Mouse (Mus musculus) limb, embryonic 13.5 days (tissue): ENCODE data around the gene Itm2c. TPM values are rescaled to one million over a fixed set of nuclear protein-coding genes. Genes with fewer than 3 reads are reported as not detected.

ENCODE experiments used
- ATAC-seq: fragments of 200-750 bp; cut with Nextera tagmentation; 2 replicates; pipeline ENCODE4 v1.8.0; 2017; ENCODE audit warnings: low read depth, moderate number of reproducible peaks, moderate TSS enrichment; ENCODE audit not compliant: low FRiP score
- H3K27ac ChIP-seq: fragments of 300-500 bp; sonication (generic); 2 replicates; pipeline ENCODE4 v1.5.1; 2015; ENCODE audit warnings: inconsistent platforms, mild to moderate bottlenecking, moderate library complexity
- H3K27me3 ChIP-seq: fragments of 300-500 bp; sonication (generic); 2 replicates; pipeline ENCODE4 v1.6.1; 2015; ENCODE audit warnings: mild to moderate bottlenecking, inconsistent platforms
- H3K36me3 ChIP-seq: fragments of 300-500 bp; sonication (generic); 2 replicates; pipeline ENCODE4 v1.6.1; 2015; ENCODE audit warnings: inconsistent platforms, mild to moderate bottlenecking, moderate library complexity
- H3K4me1 ChIP-seq: fragments of 300-500 bp; sonication (generic); 2 replicates; pipeline ENCODE4 v1.6.1; 2015; ENCODE audit warnings: inconsistent platforms
- H3K4me2 ChIP-seq: fragments of 300-500 bp; sonication (generic); replicated peaks from 2 replicates; pipeline ENCODE4 v1.6.1; 2015; ENCODE audit warnings: inconsistent platforms, mild to moderate bottlenecking, moderate library complexity
- H3K4me3 ChIP-seq: fragments of 300-500 bp; sonication (generic); 2 replicates; pipeline ENCODE4 v1.5.1; 2015; ENCODE audit warnings: moderate library complexity, mild to moderate bottlenecking, inconsistent platforms
- H3K9ac ChIP-seq: fragments of 300-500 bp; sonication (generic); 2 replicates; pipeline ENCODE4 v1.6.1; 2015; ENCODE audit warnings: mild to moderate bottlenecking, inconsistent platforms
- H3K9me3 ChIP-seq: fragments of 300-500 bp; sonication (generic); 2 replicates; pipeline ENCODE4 v1.6.1; 2016; ENCODE audit warnings: inconsistent platforms
- WGBS: fragments of 180-500 bp; shearing (Covaris S2); methylation state at CpG from one replicate; pipeline ENCODE4 v1.1.7; 2015; 5-methylcytosine and 5-hydroxymethylcytosine counted together
- polyA plus RNA-seq: library from polyadenylated mRNA; unstranded; fragments of >200 nt; fragmentation: Nextera tagmentation; extraction: Ambion mirVana; gene quantifications from 2 replicates; pipeline ENCODE4 v1.2.1, GENCODE M21; 2015

Itm2c gene
- polyA plus RNA-seq, 1 experiment from 2014 or later: 290 TPM

DNA sequence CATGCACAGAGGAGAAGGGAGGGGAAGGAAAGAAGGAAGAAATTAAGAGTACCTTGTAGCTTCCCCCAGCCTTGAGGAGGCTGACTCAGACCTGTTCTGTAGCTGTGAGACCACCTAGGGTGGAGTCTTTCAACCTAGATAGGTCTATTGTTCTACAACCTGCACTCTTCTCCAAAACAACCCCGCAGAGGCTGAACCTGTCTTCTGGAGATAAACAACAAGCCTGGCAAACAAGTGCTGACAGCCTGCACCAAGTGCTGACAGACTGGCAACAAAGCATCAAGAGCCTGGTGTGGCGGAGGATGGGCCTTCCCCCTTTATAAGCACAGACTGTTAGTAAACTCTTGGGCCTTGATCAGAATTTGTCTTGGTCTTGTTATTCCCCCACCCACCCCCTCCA lies 23.5 kb upstream of the Itm2c start:
- 71% methylated on average over 2 of the region's 2 CpGs for WGBS
- no peak for ATAC-seq
- no peak overlapping the region for H3K4me2 ChIP-seq
- no peak overlapping the region for H3K4me3 ChIP-seq
- H3K9me3 ChIP-seq: peaks cover 19% of the 10 kb centered on the region; the same call in 1 of the 2 replicates
- no peaks in the 10 kb centered on the region for H3K36me3 ChIP-seq
- H3K4me1 ChIP-seq: no peaks in the 10 kb centered on the region
- H3K27ac ChIP-seq: no peak overlapping the region
- H3K9ac ChIP-seq: no peak overlapping the region
- no peaks in the 10 kb centered on the region for H3K27me3 ChIP-seq

DNA sequence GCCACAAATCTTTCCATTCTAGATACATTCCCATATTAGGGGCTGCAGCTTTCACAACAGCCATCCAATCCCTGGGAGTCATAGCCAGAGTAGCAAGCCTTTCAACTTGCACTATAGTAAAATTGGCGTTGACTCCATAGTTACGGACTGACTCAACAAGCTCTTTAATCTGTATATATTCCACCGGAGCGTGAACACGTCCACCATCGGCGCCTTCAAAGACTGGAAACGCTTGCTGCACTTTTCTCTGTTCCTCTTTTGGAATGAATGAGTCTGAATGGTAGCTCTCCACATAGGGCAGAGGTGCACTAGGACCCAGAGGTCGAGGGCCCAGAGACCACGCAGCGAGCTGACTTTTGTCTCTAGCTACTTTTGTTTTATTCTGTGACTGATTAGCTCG lies 12.1 kb upstream of the Itm2c start:
- H3K27ac ChIP-seq: no peak overlapping the region
- no peak for ATAC-seq
- WGBS: 92% methylated on average over 12 of the region's 12 CpGs

DNA sequence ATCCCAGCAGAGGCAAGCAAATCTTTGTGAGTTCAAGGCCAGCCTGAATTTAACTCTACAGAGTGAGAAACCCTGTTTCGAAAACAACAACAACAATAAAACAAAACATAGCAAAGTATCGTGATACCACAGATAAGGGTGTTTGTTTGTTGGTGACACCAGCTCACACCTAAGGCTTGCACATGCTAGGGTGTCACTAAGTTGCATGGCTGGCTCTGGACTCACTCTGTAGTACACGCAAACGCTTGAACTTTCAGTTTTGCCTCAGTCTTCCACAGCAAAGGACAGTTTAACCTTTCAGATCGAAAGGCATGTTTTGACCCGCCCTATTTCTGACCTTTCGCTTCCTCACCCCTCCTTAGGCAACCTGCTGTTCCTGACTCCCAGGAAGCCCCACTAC lies 6.9 kb upstream of the Itm2c start:
- no peak overlapping the region for H3K9ac ChIP-seq
- H3K4me3 ChIP-seq: no peak overlapping the region
- WGBS: 86% methylated on average over 7 of the region's 7 CpGs
- H3K4me2 ChIP-seq: no peak overlapping the region
- H3K27me3 ChIP-seq: no peaks in the 10 kb centered on the region
- no peaks in the 10 kb centered on the region for H3K4me1 ChIP-seq
- ATAC-seq: no peak
- peaks cover 15% of the 10 kb centered on the region for H3K9me3 ChIP-seq
- H3K27ac ChIP-seq: no peak overlapping the region
- no peaks in the 10 kb centered on the region for H3K36me3 ChIP-seq

More for the DNA sequence above, 12.1 kb upstream of the Itm2c start:
- H3K9ac ChIP-seq: no peak overlapping the region
- no peaks in the 10 kb centered on the region for H3K36me3 ChIP-seq
- H3K4me2 ChIP-seq: no peak overlapping the region
- H3K27me3 ChIP-seq: no peaks in the 10 kb centered on the region
- no peaks in the 10 kb centered on the region for H3K4me1 ChIP-seq
- peaks cover 56% of the 10 kb centered on the region for H3K9me3 ChIP-seq
- H3K4me3 ChIP-seq: no peak overlapping the region

DNA sequence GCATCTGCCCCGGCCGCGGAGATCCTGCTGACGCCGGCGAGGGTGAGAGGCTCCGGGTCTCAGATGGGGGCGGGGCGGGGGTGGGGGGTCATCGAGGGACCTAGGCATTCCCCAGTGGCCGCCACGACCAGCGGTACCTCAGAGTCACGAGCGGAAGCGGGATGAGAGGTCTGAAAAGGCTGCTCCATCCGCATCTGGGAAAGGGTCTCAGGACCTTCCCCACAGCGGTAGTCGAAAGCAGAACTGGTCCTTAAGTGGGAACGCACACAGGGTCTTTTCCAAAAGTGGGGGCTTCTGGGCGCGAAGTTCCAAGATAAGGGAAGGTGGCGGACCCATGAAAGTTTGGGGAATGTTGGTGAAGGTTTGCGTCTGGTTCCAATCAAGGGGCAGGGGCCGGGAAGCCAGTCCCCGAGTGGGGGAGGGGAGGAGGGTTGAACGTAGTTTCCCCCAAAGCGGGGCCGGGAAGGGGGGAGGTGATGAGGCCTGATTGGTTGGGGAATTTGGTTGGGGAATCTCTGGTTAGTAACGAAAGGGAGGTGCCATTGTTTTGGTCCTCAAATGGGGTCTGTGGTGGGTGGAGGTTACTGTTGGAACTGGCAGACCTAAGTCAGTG lies 773 bp downstream of the Itm2c start:
- H3K36me3 ChIP-seq: no peaks in the 10 kb centered on the region
- peak overlapping the region; percentile 85 for H3K9ac ChIP-seq
- peaks cover 3% of the 10 kb centered on the region; the same call in 1 of the 2 replicates for H3K9me3 ChIP-seq
- WGBS: 0% methylated on average over 30 of the region's 30 CpGs
- H3K27ac ChIP-seq: peak overlapping the region; percentile 93
- peak; percentile 58 for ATAC-seq
- peak overlapping the region; percentile 84 for H3K4me3 ChIP-seq
- H3K27me3 ChIP-seq: no peaks in the 10 kb centered on the region
- peaks cover 50% of the 10 kb centered on the region for H3K4me1 ChIP-seq
- peak overlapping the region; percentile 79 for H3K4me2 ChIP-seq

DNA sequence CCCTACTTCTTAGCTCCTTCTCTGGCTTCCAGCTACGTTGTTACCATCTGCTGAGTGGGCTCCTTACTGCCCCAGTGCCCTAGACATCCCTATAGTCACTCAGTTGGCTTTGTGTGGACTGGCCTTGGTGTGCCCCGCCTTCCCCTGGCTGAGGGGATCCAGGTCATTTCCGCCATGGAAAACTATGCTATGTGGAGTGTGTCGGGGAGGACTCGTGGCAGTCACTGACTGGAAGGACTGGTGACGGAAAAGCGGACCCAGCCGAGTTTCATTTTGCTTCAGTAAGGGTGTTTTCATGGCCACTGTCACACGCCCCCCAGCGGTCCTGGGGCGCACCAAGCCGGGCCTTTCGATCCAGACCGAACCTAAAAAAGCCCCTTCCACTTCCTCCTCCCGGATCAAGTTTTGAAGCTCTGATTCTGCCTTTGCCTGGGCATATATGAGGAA lies 1.3 kb downstream of the Itm2c start:
- Histone ChIP-seq H3K4me3 (peak overlapping the region; percentile 84), H3K4me1 (peaks cover 56% of the 10 kb centered on the region), H3K27ac (peak overlapping the region; percentile 93), H3K9me3 (peaks cover 3% of the 10 kb centered on the region; the same call in 1 of the 2 replicates), H3K27me3 (no peaks in the 10 kb centered on the region), H3K9ac (peak overlapping the region; percentile 85), H3K36me3 (no peaks in the 10 kb centered on the region), H3K4me2 (peak overlapping the region; percentile 79)
- peak; percentile 48 for ATAC-seq
- 1% methylated on average over 15 of the region's 15 CpGs for WGBS

DNA sequence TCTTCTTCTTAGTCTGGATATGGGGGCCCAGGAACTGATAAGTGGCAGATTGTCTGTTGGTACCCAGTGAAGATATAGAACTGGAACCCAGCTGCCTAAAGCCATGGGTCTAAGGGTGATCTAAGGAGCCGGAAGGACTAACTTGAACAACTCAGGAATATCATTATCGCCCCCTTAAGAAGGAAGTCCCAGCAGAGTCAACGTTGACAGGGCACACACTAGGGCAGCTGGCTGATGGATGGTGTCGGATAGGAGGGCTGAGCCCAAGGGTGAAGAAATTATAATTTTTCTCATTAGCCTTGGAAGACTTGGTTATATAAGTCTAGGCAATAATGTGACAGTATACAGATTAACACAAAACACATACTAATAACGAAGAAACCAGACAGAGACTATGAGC lies 2.0 kb downstream of the Itm2c start:
- Histone ChIP-seq H3K27ac (peak overlapping the region; percentile 93; the same call in 1 of the 2 replicates), H3K4me3 (peak overlapping the region; percentile 84), H3K27me3 (no peaks in the 10 kb centered on the region), H3K36me3 (no peaks in the 10 kb centered on the region), H3K9me3 (peaks cover 3% of the 10 kb centered on the region; the same call in 1 of the 2 replicates), H3K9ac (peak overlapping the region; percentile 85), H3K4me1 (peaks cover 63% of the 10 kb centered on the region), H3K4me2 (peak overlapping the region; percentile 79)
- no peak for ATAC-seq
- WGBS: 79% methylated on average over 5 of the region's 5 CpGs

DNA sequence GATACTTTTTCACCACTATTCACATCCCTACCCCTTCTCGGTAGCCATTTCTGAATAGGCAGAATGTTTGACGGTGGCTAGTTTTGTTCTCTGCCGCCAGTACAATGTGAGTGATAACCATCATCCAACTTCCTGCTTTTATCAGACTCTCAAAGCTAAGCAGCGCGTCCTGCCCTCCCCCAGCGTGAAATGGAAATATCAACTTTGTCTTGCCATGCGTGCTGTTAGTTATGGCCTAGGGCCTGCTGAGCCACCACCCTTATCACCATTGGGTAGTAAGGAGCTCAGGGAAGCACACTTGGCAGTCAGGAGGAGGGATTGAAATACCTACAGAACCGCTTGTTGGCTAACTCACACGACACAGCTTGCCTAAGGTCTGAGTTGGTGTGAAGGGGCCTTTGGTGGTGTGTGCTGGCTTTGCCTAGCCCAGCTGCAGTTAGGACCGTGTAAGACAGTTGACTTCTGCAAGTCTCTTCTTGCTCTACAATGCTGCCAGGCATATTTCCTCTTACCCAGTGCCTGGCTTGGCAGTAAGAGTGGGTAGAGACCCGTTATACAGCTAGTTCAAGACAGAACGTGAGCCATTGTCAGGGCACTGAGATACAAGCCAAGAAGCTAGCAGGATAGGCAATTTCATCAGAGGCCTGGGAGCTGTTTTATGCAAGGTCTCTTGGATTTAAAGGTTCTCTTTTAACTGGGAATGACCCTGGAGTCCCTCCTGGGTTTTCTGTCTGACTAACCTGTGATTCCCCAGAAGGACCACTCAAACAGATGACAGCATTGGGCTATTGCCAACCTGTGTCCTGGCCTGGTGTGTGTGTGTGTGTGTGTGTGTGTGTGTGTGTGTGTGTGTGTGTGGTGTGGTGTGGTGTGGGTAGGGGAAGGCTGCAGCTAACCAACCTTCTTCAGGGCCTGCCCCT lies 3.0 kb downstream of the Itm2c start:
- ATAC-seq: no peak
- Histone ChIP-seq H3K36me3 (no peaks in the 10 kb centered on the region), H3K27me3 (no peaks in the 10 kb centered on the region), H3K4me3 (peak overlapping the region; percentile 2; the same call in 1 of the 2 replicates), H3K4me1 (peaks cover 72% of the 10 kb centered on the region), H3K4me2 (peak overlapping the region; percentile 79), H3K9me3 (peaks cover 3% of the 10 kb centered on the region; the same call in 1 of the 2 replicates), H3K9ac (peak overlapping the region; percentile 39), H3K27ac (peak overlapping the region; percentile 39; the same call in 1 of the 2 replicates)
- WGBS: 65% methylated on average over 12 of the region's 12 CpGs

DNA sequence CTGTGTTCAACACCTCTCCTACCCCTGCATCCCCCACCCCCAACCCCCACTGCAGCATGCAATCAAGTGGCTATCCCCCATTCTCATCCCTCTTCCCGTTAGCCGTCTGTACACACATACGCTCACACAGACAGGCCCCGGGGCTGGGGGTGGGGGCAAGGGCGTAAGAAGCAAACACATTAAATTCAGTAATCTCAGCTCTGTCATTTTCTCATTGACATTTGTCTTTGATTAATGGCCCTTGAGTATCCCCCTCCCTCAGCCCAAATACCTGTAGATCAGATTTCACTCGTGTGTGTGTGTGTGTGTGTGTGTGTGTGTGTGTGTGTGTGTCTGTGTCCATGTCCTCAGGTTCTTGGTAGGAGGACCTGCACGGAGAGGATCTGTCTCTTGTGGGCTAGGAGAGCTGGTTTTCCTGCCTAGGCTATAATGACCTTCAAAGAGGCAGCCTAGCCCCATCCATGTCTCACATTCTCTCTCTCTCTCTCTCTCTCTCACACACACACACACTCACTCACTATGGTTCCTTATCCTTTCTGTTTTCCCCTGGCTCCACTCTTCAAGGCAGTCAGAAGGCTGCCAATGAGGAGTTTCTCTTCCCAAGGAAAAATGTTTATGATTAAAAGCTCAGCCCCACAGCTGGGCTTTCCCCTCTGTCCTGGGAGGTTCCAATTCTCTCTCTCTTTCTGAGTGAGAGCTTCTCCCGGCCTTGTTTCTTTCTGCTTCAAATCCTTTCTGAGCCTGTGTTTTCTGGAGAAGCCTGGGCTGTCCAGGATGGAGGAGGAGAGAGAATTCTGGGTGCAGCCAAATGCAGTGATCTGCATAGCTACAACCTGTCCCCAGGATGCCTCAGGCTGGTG lies 4.0 kb downstream of the Itm2c start:
- Histone ChIP-seq H3K27me3 (no peaks in the 10 kb centered on the region), H3K4me2 (peak overlapping the region; percentile 79), H3K27ac (peak overlapping the region; percentile 69), H3K4me1 (peaks cover 77% of the 10 kb centered on the region), H3K36me3 (peaks cover 5% of the 10 kb centered on the region), H3K9ac (peak overlapping the region; percentile 13; the same call in 1 of the 2 replicates), H3K4me3 (no peak overlapping the region), H3K9me3 (0 out of 2 replicates have a peak, but pooled peaks cover under 1% of the 10 kb centered on the region)
- ATAC-seq: no peak
- 14% methylated on average over 8 of the region's 8 CpGs for WGBS

DNA sequence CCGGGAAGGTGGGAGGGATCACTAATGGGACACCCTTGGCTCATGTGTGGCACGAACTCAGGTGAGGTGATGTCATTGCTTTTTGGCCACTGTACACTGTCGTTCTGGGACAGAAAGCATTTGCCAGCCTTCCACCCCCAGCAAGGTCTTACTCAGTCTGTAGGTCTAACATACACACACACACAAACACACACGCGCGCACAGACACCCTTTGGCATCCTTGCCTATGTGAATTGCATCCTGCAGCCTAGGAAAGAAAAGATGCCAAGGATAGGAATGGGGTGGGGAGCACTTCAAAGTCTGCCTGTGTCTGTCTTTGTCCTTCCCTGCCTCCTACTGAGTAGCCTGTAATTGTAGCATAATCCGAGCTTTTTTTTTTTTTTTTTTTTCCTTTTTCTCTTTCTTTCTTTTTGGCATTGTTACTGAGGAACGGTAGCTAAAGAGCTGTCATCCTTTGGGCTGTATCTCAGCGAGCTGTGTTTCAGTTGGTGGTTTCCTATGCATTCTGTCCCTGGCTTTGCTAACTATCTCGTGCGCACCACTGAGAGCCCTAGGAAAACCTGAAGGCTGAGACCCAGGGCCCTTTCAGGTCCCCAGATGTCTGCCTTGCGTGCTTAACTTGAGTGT lies 4.8 kb downstream of the Itm2c start:
- Histone ChIP-seq H3K9ac (no peak overlapping the region), H3K36me3 (peaks cover 13% of the 10 kb centered on the region), H3K4me2 (peak overlapping the region; percentile 79), H3K4me1 (peaks cover 73% of the 10 kb centered on the region), H3K4me3 (no peak overlapping the region), H3K9me3 (no peaks in the 10 kb centered on the region), H3K27me3 (no peaks in the 10 kb centered on the region), H3K27ac (peak overlapping the region; percentile 69)
- 45% methylated on average over 12 of the region's 12 CpGs for WGBS
- ATAC-seq: no peak

DNA sequence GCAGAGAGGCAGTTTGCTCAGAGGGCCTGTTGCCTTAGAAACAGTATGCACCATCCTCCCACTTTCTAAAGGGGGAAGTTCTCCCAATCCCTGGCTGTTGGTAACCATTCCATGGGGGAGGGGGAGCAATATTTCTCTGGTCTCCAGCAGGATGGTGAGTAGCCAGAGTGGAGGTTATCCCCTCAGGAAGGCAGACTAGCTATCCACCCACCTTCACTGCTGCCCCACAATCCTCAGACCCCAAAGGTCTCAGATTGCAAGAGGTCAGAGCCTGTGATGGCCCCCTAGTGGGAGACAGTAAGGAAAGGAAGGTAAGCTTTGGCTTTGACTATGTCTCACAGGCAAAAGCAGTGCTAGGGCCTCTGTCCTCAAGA lies 5.3 kb downstream of the Itm2c start:
- no peak overlapping the region for H3K9ac ChIP-seq
- ATAC-seq: no peak
- no peaks in the 10 kb centered on the region for H3K27me3 ChIP-seq
- peaks cover 70% of the 10 kb centered on the region for H3K4me1 ChIP-seq
- H3K4me2 ChIP-seq: 0 out of 2 replicates have a peak overlapping the region, but pooled peaks have one; percentile 4
- H3K9me3 ChIP-seq: no peaks in the 10 kb centered on the region
- H3K4me3 ChIP-seq: no peak overlapping the region
- no peak overlapping the region for H3K27ac ChIP-seq
- H3K36me3 ChIP-seq: peaks cover 17% of the 10 kb centered on the region
